ENCODE assay signal across 14 mouse cellular contexts in the genomic region with DNA sequence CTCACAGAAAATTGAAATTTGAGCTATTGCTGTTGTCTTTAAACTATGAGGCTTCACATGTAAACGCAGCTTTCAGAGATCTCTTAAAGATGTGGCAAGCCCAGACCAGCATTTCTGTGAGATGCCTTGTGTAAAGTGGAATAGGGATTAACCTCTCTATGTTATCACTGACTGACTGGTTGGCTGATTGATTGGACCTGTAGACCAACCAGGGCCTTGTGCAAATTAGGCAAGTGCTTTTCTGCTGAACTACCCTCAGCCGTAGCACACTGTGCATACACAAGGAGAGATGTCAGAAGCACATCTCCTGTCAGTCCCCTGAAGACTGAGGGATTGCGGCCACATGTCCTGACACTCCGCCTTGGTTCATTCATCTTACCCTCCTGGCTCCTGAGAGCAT. TPM values are rescaled to one million over a fixed set of nuclear protein-coding genes. Genes with fewer than 3 reads are reported as not detected.
DNase-seq lines count a peak whose midpoint lies in the region; ATAC-seq and TF ChIP-seq lines count a peak whose summit lies in the region.
"Had no signal": no experiment of that assay in that cellular context is flagged by ENCODE, and none has a peak within 500 bp of the region (broad histone marks: within the 10 kb centered on the region; RNA-seq: fewer than 3 reads in every experiment).

No protein-coding gene starts in this region.

- TF ChIP-seq POLR2A in bone marrow, adult 2 months (IDR thresholded peaks at IDR 0.05; ENCODE audit: borderline replicate concordance, control insufficient read depth, low read depth, low read length), result no peak

- H3K27ac ChIP-seq in bone marrow, adult 2 months (ENCODE audit: control insufficient read depth, insufficient read depth, low read depth, low read length, poor library complexity), result peak overlapping the region; percentile 82
- peak overlapping the region; percentile 20; the same call in 1 of the 2 replicates for H3K27ac ChIP-seq in forebrain, embryonic 16.5 days (ENCODE audit: low read length)
- H3K27ac ChIP-seq in liver, embryonic 15.5 days (replicated peaks), result peak overlapping the region; percentile 89
- no peak overlapping the region for H3K27ac ChIP-seq in intestine, embryonic 15.5 days
- H3K27ac ChIP-seq in intestine, embryonic 16.5 days (ENCODE audit: low read length), result no peak overlapping the region
- H3K27ac ChIP-seq: lung, embryonic 15.5 days had no signal

- no peaks in the 10 kb centered on the region for H3K9me3 ChIP-seq in forebrain, embryonic 16.5 days (ENCODE audit: control insufficient read depth, low read length)
- no peaks in the 10 kb centered on the region for H3K9me3 ChIP-seq in liver, embryonic 15.5 days (replicated peaks)
- H3K9me3 ChIP-seq in intestine, embryonic 15.5 days, result no peaks in the 10 kb centered on the region
- H3K9me3 ChIP-seq in intestine, embryonic 16.5 days (ENCODE audit: control insufficient read depth, low read length), result no peaks in the 10 kb centered on the region
- H3K9me3 ChIP-seq: lung, embryonic 15.5 days had no signal

- H3K27me3 ChIP-seq in forebrain, embryonic 16.5 days (replicated peaks; ENCODE audit: control insufficient read depth, insufficient read depth, low read length), result no peaks in the 10 kb centered on the region
- H3K27me3 ChIP-seq in liver, embryonic 15.5 days, result no peaks in the 10 kb centered on the region
- no peaks in the 10 kb centered on the region for H3K27me3 ChIP-seq in intestine, embryonic 15.5 days (replicated peaks)
- no peaks in the 10 kb centered on the region for H3K27me3 ChIP-seq in intestine, embryonic 16.5 days (replicated peaks; ENCODE audit: control insufficient read depth, insufficient read depth, low read length)
- H3K27me3 ChIP-seq: lung, embryonic 15.5 days had no signal

- DNase-seq in heart, adult 11 months, result peak; percentile 54
- no peak for DNase-seq in heart, postnatal 25 days (ENCODE audit: low spot score)
- no peak for DNase-seq in right cerebral cortex, postnatal 10 days (ENCODE audit: low spot score in 2 of 2)
- DNase-seq: adrenal gland, postnatal 25 days; cerebellum, adult 2 months; gastrocnemius, postnatal 25 days; kidney, adult 9 months; thymus, postnatal 36 days had no signal

- intact Hi-C loops in heart, postnatal 25 days (cut with DNase I), result no loop called here

- H3K4me3 ChIP-seq in bone marrow, adult 2 months (replicated peaks; ENCODE audit: control insufficient read depth, low read depth, low read length), result no peak overlapping the region
- no peak overlapping the region for H3K4me3 ChIP-seq in forebrain, embryonic 16.5 days (replicated peaks; ENCODE audit: low read length)
- H3K4me3 ChIP-seq in liver, embryonic 15.5 days (replicated peaks), result no peak overlapping the region
- no peak overlapping the region for H3K4me3 ChIP-seq in intestine, embryonic 15.5 days (replicated peaks)
- no peak overlapping the region for H3K4me3 ChIP-seq in intestine, embryonic 16.5 days (ENCODE audit: low read length)
- H3K4me3 ChIP-seq: lung, embryonic 15.5 days had no signal

- no peak overlapping the region for H3K4me2 ChIP-seq in forebrain, embryonic 16.5 days (ENCODE audit: low read length)
- H3K4me2 ChIP-seq in liver, embryonic 15.5 days, result peak overlapping the region; percentile 68
- H3K4me2 ChIP-seq in intestine, embryonic 15.5 days (replicated peaks), result no peak overlapping the region
- H3K4me2 ChIP-seq in intestine, embryonic 16.5 days (ENCODE audit: low read depth, low read length), result no peak overlapping the region
- H3K4me2 ChIP-seq: lung, embryonic 15.5 days had no signal

- WGBS in bone marrow, adult 2 months, result 87% methylated on average over 4 of the region's 4 CpGs
- 60% methylated on average over 4 of the region's 4 CpGs for WGBS in forebrain, embryonic 16.5 days
- 56% methylated on average over 4 of the region's 4 CpGs for WGBS in liver, embryonic 15.5 days (ENCODE audit: insufficient replicate concordance)
- 67% methylated on average over 4 of the region's 4 CpGs for WGBS in intestine, embryonic 15.5 days
- 57% methylated on average over 4 of the region's 4 CpGs for WGBS in intestine, embryonic 16.5 days

- H3K9ac ChIP-seq in forebrain, embryonic 16.5 days (replicated peaks; ENCODE audit: low read depth, low read length), result no peak overlapping the region
- H3K9ac ChIP-seq in liver, embryonic 15.5 days, result peak overlapping the region; percentile 20; the same call in 1 of the 2 replicates
- H3K9ac ChIP-seq in intestine, embryonic 15.5 days, result no peak overlapping the region
- no peak overlapping the region for H3K9ac ChIP-seq in intestine, embryonic 16.5 days (ENCODE audit: low read depth, low read length)
- H3K9ac ChIP-seq: lung, embryonic 15.5 days had no signal

- TF ChIP-seq CTCF in bone marrow, adult 2 months (IDR thresholded peaks at IDR 0.05; ENCODE audit: control insufficient read depth, insufficient read depth, low read length), result no peak

- no peak for ATAC-seq in forebrain, embryonic 16.5 days
- peak; percentile 40 for ATAC-seq in liver, embryonic 15.5 days (ENCODE audit: insufficient read depth)
- no peak for ATAC-seq in intestine, embryonic 15.5 days
- no peak for ATAC-seq in intestine, embryonic 16.5 days

- H3K36me3 ChIP-seq in forebrain, embryonic 16.5 days (ENCODE audit: control insufficient read depth, insufficient read depth), result no peaks in the 10 kb centered on the region
- no peaks in the 10 kb centered on the region for H3K36me3 ChIP-seq in liver, embryonic 15.5 days (replicated peaks)
- no peaks in the 10 kb centered on the region for H3K36me3 ChIP-seq in intestine, embryonic 15.5 days
- H3K36me3 ChIP-seq in intestine, embryonic 16.5 days (ENCODE audit: control insufficient read depth, insufficient read depth, low read length), result no peaks in the 10 kb centered on the region
- H3K36me3 ChIP-seq: lung, embryonic 15.5 days had no signal

- peaks cover 8% of the 10 kb centered on the region; the same call in 1 of the 2 replicates for H3K4me1 ChIP-seq in bone marrow, adult 2 months (ENCODE audit: control insufficient read depth, insufficient read depth, low read length)
- H3K4me1 ChIP-seq in forebrain, embryonic 16.5 days (replicated peaks; ENCODE audit: control insufficient read depth, insufficient read depth, low read length), result peaks cover 5% of the 10 kb centered on the region
- H3K4me1 ChIP-seq in liver, embryonic 15.5 days (replicated peaks), result peaks cover 64% of the 10 kb centered on the region
- H3K4me1 ChIP-seq in intestine, embryonic 15.5 days (replicated peaks), result no peaks in the 10 kb centered on the region
- H3K4me1 ChIP-seq in intestine, embryonic 16.5 days (ENCODE audit: control insufficient read depth, insufficient read depth, low read length), result no peaks in the 10 kb centered on the region

RNA-seq across cellular contexts. Expression of gene Ripor2, which starts 29.9 kb away (rescaled TPM):
- 1 to 10 TPM; 5.3 to 7.2 TPM for total RNA-seq in heart, postnatal 25 days (2021)
- polyA plus RNA-seq in bone marrow, adult 2 months (2011; ENCODE audit: insufficient read depth, insufficient read length, low replicate concordance, missing spikeins), result 22.5 and 41.4 TPM in 2 replicates
- 23.4 and 33.8 TPM in 2 replicates for polyA plus RNA-seq in forebrain, embryonic 16.5 days (2015; fragmentation: Nextera tagmentation; extraction: Ambion mirVana)
- 3.1 and 3.2 TPM in 2 replicates for polyA plus RNA-seq in liver, embryonic 15.5 days (2015; fragmentation: Nextera tagmentation; extraction: Ambion mirVana)
- polyA plus RNA-seq in intestine, embryonic 15.5 days (2015; fragmentation: Nextera tagmentation; extraction: Ambion mirVana), result 1.7 and 1.9 TPM in 2 replicates
- 1.5 and 1.7 TPM in 2 replicates for polyA plus RNA-seq in intestine, embryonic 16.5 days (2015; fragmentation: Nextera tagmentation; extraction: Ambion mirVana)

Comparison
In these comparisons a context has a peak if more than half of its experiments do, and no peak if none do; other contexts are left out.
1. H3K27ac ChIP-seq: peak in bone marrow, adult 2 months (single experiment), forebrain, embryonic 16.5 days (single experiment) and liver, embryonic 15.5 days (single experiment); none in intestine, embryonic 15.5 days (single experiment) and intestine, embryonic 16.5 days (single experiment).